Mouse (Mus musculus) neural tube, embryonic 12.5 days (tissue): ENCODE results near the gene Gstcd. TPM values are rescaled to one million over a fixed set of nuclear protein-coding genes. Genes with fewer than 3 reads are reported as not detected.

Experiments used
- ATAC-seq: fragments of 200-750 bp; cut with Nextera tagmentation; 2 replicates; pipeline ENCODE4 v1.8.0; 2017; ENCODE audit warnings: low read depth, mild to moderate bottlenecking, moderate TSS enrichment, moderate library complexity; ENCODE audit not compliant: low FRiP score
- H3K27ac ChIP-seq: fragments of 300-500 bp; sonication (generic); 2 replicates; pipeline ENCODE4 v1.5.1; 2016
- H3K27me3 ChIP-seq: fragments of 300-500 bp; sonication (generic); replicated peaks from 2 replicates; pipeline ENCODE4 v1.6.1; 2016; ENCODE audit warnings: mild to moderate bottlenecking
- H3K36me3 ChIP-seq: fragments of 300-500 bp; sonication (generic); 2 replicates; pipeline ENCODE4 v1.6.1; 2016; ENCODE audit warnings: mild to moderate bottlenecking
- H3K4me1 ChIP-seq: fragments of 300-500 bp; sonication (generic); 2 replicates; pipeline ENCODE4 v1.6.1; 2016
- H3K4me2 ChIP-seq: fragments of 300-500 bp; sonication (generic); replicated peaks from 2 replicates; pipeline ENCODE4 v1.6.1; 2016; ENCODE audit warnings: mild to moderate bottlenecking
- H3K4me3 ChIP-seq: fragments of 300-500 bp; sonication (generic); 2 replicates; pipeline ENCODE4 v1.5.1; 2016
- H3K9ac ChIP-seq: fragments of 300-500 bp; sonication (generic); 2 replicates; pipeline ENCODE4 v1.6.1; 2016; ENCODE audit warnings: mild to moderate bottlenecking
- H3K9me3 ChIP-seq: fragments of 300-500 bp; sonication (generic); 2 replicates; pipeline ENCODE4 v1.6.1; 2016; ENCODE audit warnings: mild to moderate bottlenecking
- WGBS: fragments of 180-500 bp; shearing (Covaris S2); methylation state at CpG from one replicate; pipeline ENCODE4 v1.1.7; 2016; 5-methylcytosine and 5-hydroxymethylcytosine counted together
- polyA plus RNA-seq: library from polyadenylated mRNA; unstranded; fragments of >200 nt; fragmentation: Nextera tagmentation; extraction: Ambion mirVana; gene quantifications from 2 replicates; pipeline ENCODE4 v1.2.1, GENCODE M21; 2016

Gstcd gene
- polyA plus RNA-seq, 1 experiment from 2014 or later, result 4.9 TPM

- Histone ChIP-seq H3K4me3 (no peak overlapping the region), H3K9ac (no peak overlapping the region), H3K27me3 (no peaks in the 10 kb centered on the region), H3K27ac (no peak overlapping the region), H3K4me2 (peak overlapping the region; percentile 69), H3K9me3 (no peaks in the 10 kb centered on the region), H3K36me3 (peaks cover 2% of the 10 kb centered on the region), H3K4me1 (peaks cover 22% of the 10 kb centered on the region)
- ATAC-seq, result no peak
- 91% methylated on average over 1 of the region's 1 CpGs for WGBS
Observed at GRCm38 (mm10) chr3:133092936-133093335, 1.1 kb upstream of the Gstcd start.

- Histone ChIP-seq H3K9me3 (no peaks in the 10 kb centered on the region), H3K36me3 (no peaks in the 10 kb centered on the region), H3K9ac (peak overlapping the region; percentile 95), H3K4me2 (peak overlapping the region; percentile 69), H3K27me3 (no peaks in the 10 kb centered on the region), H3K27ac (peak overlapping the region; percentile 96; the same call in 1 of the 2 replicates), H3K4me1 (peaks cover 22% of the 10 kb centered on the region), H3K4me3 (peak overlapping the region; percentile 82)
- 1% methylated on average over 7 of the region's 7 CpGs for WGBS
- no peak for ATAC-seq
Observed at GRCm38 (mm10) chr3:133092274-133092853, 531 bp upstream of the Gstcd start.

GRCm38 (mm10) chr3:133091121-133091663, 641 bp downstream of the Gstcd start:
- WGBS, result under 1% methylated on average over 44 of the region's 44 CpGs
- peak overlapping the region; percentile 95 for H3K9ac ChIP-seq

GRCm38 (mm10) chr3:133090247-133091120, 1.3 kb downstream of the Gstcd start:
- no peaks in the 10 kb centered on the region for H3K9me3 ChIP-seq
- H3K9ac ChIP-seq, result peak overlapping the region; percentile 95
- peaks cover 22% of the 10 kb centered on the region for H3K4me1 ChIP-seq
- no peaks in the 10 kb centered on the region for H3K27me3 ChIP-seq
- WGBS, result 8% methylated on average over 11 of the region's 11 CpGs
- H3K36me3 ChIP-seq, result no peaks in the 10 kb centered on the region
- no peak overlapping the region for H3K27ac ChIP-seq
- no peak for ATAC-seq
- peak overlapping the region; percentile 69 for H3K4me2 ChIP-seq
- peak overlapping the region; percentile 82 for H3K4me3 ChIP-seq

More at GRCm38 (mm10) chr3:133091121-133091663, 641 bp downstream of the Gstcd start:
- peaks cover 22% of the 10 kb centered on the region for H3K4me1 ChIP-seq
- peak overlapping the region; percentile 96 for H3K27ac ChIP-seq
- no peaks in the 10 kb centered on the region for H3K27me3 ChIP-seq
- ATAC-seq, result peak; percentile 84
- H3K4me3 ChIP-seq, result peak overlapping the region; percentile 82
- peak overlapping the region; percentile 69 for H3K4me2 ChIP-seq
- H3K36me3 ChIP-seq, result no peaks in the 10 kb centered on the region
- no peaks in the 10 kb centered on the region for H3K9me3 ChIP-seq

GRCm38 (mm10) chr3:133085858-133086257, 6.0 kb downstream of the Gstcd start:
- Histone ChIP-seq H3K4me2 (no peak overlapping the region), H3K36me3 (peaks cover 24% of the 10 kb centered on the region), H3K4me1 (peaks cover 9% of the 10 kb centered on the region; the same call in 1 of the 2 replicates), H3K27me3 (no peaks in the 10 kb centered on the region), H3K27ac (no peak overlapping the region), H3K9me3 (no peaks in the 10 kb centered on the region), H3K9ac (no peak overlapping the region), H3K4me3 (no peak overlapping the region)
- WGBS, result 85% methylated on average over 3 of the region's 3 CpGs
- ATAC-seq, result peak; percentile 62; the same call in 1 of the 2 replicates

- H3K9ac ChIP-seq, result no peak overlapping the region
- H3K9me3 ChIP-seq, result no peaks in the 10 kb centered on the region
- no peaks in the 10 kb centered on the region for H3K4me1 ChIP-seq
- H3K27me3 ChIP-seq, result no peaks in the 10 kb centered on the region
- peaks cover 32% of the 10 kb centered on the region for H3K36me3 ChIP-seq
- H3K4me3 ChIP-seq, result no peak overlapping the region
- no peak overlapping the region for H3K27ac ChIP-seq
- WGBS, result 93% methylated on average over 5 of the region's 5 CpGs
- no peak overlapping the region for H3K4me2 ChIP-seq
- ATAC-seq, result no peak
Observed at GRCm38 (mm10) chr3:133082736-133083135, 9.1 kb downstream of the Gstcd start.

- H3K27me3 ChIP-seq, result no peaks in the 10 kb centered on the region
- ATAC-seq, result no peak
- H3K4me2 ChIP-seq, result no peak overlapping the region
- peaks cover 16% of the 10 kb centered on the region; the same call in 1 of the 2 replicates for H3K36me3 ChIP-seq
- no peaks in the 10 kb centered on the region for H3K9me3 ChIP-seq
- WGBS, result 93% methylated on average over 10 of the region's 10 CpGs
- H3K4me1 ChIP-seq, result no peaks in the 10 kb centered on the region
- H3K4me3 ChIP-seq, result no peak overlapping the region
- no peak overlapping the region for H3K9ac ChIP-seq
- no peak overlapping the region for H3K27ac ChIP-seq
Observed at GRCm38 (mm10) chr3:133075560-133075959, 16.3 kb downstream of the Gstcd start.

- no peak for ATAC-seq
- no peaks in the 10 kb centered on the region; the same call in 1 of the 2 replicates for H3K36me3 ChIP-seq
- no peaks in the 10 kb centered on the region for H3K27me3 ChIP-seq
- H3K27ac ChIP-seq, result no peak overlapping the region
- 60% methylated on average over 2 of the region's 2 CpGs for WGBS
- H3K4me3 ChIP-seq, result no peak overlapping the region
- no peak overlapping the region for H3K4me2 ChIP-seq
- H3K9ac ChIP-seq, result no peak overlapping the region
- H3K9me3 ChIP-seq, result no peaks in the 10 kb centered on the region
- no peaks in the 10 kb centered on the region for H3K4me1 ChIP-seq
Observed at GRCm38 (mm10) chr3:133052068-133052467, 39.8 kb downstream of the Gstcd start.

GRCm38 (mm10) chr3:133033145-133033755, 58.6 kb downstream of the Gstcd start:
- WGBS, result 80% methylated on average over 7 of the region's 7 CpGs
- Histone ChIP-seq H3K27ac (no peak overlapping the region), H3K4me2 (no peak overlapping the region), H3K9me3 (no peaks in the 10 kb centered on the region), H3K4me3 (no peak overlapping the region), H3K4me1 (no peaks in the 10 kb centered on the region), H3K27me3 (no peaks in the 10 kb centered on the region), H3K9ac (no peak overlapping the region), H3K36me3 (no peaks in the 10 kb centered on the region)
- ATAC-seq, result no peak

- no peak overlapping the region for H3K4me2 ChIP-seq
- H3K9ac ChIP-seq, result no peak overlapping the region
- H3K4me3 ChIP-seq, result no peak overlapping the region
- no peaks in the 10 kb centered on the region for H3K27me3 ChIP-seq
- no peak for ATAC-seq
- no peak overlapping the region for H3K27ac ChIP-seq
- H3K36me3 ChIP-seq, result no peaks in the 10 kb centered on the region
- no peaks in the 10 kb centered on the region for H3K9me3 ChIP-seq
- no peaks in the 10 kb centered on the region for H3K4me1 ChIP-seq
- WGBS, result 86% methylated on average over 2 of the region's 2 CpGs
Observed at GRCm38 (mm10) chr3:133026977-133027376, 64.9 kb downstream of the Gstcd start.

- Histone ChIP-seq H3K4me3 (no peak overlapping the region), H3K27ac (no peak overlapping the region), H3K4me1 (no peaks in the 10 kb centered on the region), H3K36me3 (0 out of 2 replicates have a peak, but pooled peaks cover 7% of the 10 kb centered on the region), H3K27me3 (no peaks in the 10 kb centered on the region), H3K9ac (no peak overlapping the region), H3K9me3 (no peaks in the 10 kb centered on the region), H3K4me2 (no peak overlapping the region)
- ATAC-seq, result no peak
- WGBS, result 89% methylated on average over 4 of the region's 4 CpGs
Observed at GRCm38 (mm10) chr3:133007250-133007649, 84.6 kb downstream of the Gstcd start.

GRCm38 (mm10) chr3:132996299-132996698, 95.5 kb downstream of the Gstcd start:
- Histone ChIP-seq H3K27ac (no peak overlapping the region), H3K4me3 (no peak overlapping the region), H3K27me3 (no peaks in the 10 kb centered on the region), H3K9ac (no peak overlapping the region), H3K4me2 (no peak overlapping the region), H3K4me1 (no peaks in the 10 kb centered on the region), H3K9me3 (no peaks in the 10 kb centered on the region), H3K36me3 (0 out of 2 replicates have a peak, but pooled peaks cover 3% of the 10 kb centered on the region)
- ATAC-seq, result no peak
- 87% methylated on average over 9 of the region's 9 CpGs for WGBS
